Mouse (Mus musculus) forebrain, embryonic 10.5 days (tissue): Measurements from ENCODE around the gene Rgs6. TPM values are rescaled to one million over a fixed set of nuclear protein-coding genes. Genes with fewer than 3 reads are reported as not detected.

Experiments used
- DNase-seq: peaks from one replicate; pipeline ENCODE4 v3.0.0-alpha.2; 2017; ENCODE audit warnings: low spot score; ENCODE audit errors: extremely low spot score
- H3K27ac ChIP-seq: fragments of 300-500 bp; sonication (generic); 2 replicates; pipeline ENCODE4 v1.5.1; 2016; ENCODE audit warnings: mild to moderate bottlenecking
- H3K27me3 ChIP-seq: fragments of 300-500 bp; sonication (generic); 2 replicates; pipeline ENCODE4 v1.6.1; 2016; ENCODE audit warnings: mild to moderate bottlenecking; ENCODE audit not compliant: poor library complexity, severe bottlenecking
- H3K36me3 ChIP-seq: fragments of 300-500 bp; sonication (generic); replicated peaks from 2 replicates; pipeline ENCODE4 v1.6.1; 2016; ENCODE audit warnings: mild to moderate bottlenecking, moderate library complexity
- H3K4me1 ChIP-seq: fragments of 300-500 bp; sonication (generic); 2 replicates; pipeline ENCODE4 v1.6.1; 2016
- H3K4me3 ChIP-seq: fragments of 300-500 bp; sonication (generic); 2 replicates; pipeline ENCODE4 v1.5.1; 2016; ENCODE audit warnings: mild to moderate bottlenecking, moderate library complexity
- H3K9me3 ChIP-seq: fragments of 300-500 bp; sonication (generic); 2 replicates; pipeline ENCODE4 v1.6.1; 2016; ENCODE audit warnings: mild to moderate bottlenecking, moderate library complexity
- WGBS: fragments of 180-500 bp; shearing (Covaris S2); methylation state at CpG from one replicate; pipeline ENCODE4 v1.1.7; 2016; 5-methylcytosine and 5-hydroxymethylcytosine counted together
- polyA plus RNA-seq: library from polyadenylated mRNA; unstranded; fragments of >200 nt; fragmentation: Nextera tagmentation; extraction: Ambion mirVana; gene quantifications from 2 replicates; pipeline ENCODE4 v1.2.1, GENCODE M21; 2016

Gene Rgs6
- polyA plus RNA-seq, 1 experiment from 2014 or later = 0.60 TPM

DNA sequence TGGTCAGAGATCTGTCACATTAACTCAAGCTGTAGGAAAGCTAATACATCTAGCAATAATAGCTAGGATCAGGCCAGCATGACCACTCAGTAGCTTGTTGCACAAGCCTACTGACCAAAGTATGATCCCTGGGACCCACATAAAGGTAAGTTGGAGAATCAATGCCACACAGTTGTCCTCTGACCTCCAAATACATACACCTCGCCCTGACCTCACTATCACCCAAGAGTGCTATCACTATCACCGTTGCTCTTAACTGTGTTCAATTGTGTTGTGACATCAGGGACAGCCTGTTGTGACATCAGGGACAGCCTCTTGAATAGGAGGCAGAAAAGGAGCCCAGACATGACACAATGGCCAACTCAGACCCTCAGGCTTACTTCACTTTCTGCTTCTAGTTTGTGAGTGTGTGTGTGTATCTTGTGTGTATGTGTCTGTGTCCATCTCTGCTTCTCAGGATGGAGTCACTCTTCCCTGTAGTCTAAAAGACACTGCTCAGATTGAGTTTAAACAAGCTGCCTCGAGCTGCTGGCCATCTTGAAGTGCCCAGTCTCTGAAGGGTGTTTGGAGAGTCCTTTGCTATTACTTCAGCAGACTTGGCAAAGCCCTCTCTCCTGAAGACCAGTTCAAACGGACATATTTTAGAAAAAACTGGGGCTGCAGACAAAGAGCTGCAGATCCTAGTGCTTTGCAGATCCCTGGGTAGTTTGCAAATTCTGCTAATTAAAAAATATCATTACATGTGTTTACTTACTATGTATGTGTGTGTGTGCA is 426.0 kb downstream of the Rgs6 start:
- no peaks in the 10 kb centered on the region for H3K27me3 ChIP-seq
- no peaks in the 10 kb centered on the region for H3K36me3 ChIP-seq
- H3K9me3 ChIP-seq = no peaks in the 10 kb centered on the region
- no peak overlapping the region for H3K4me3 ChIP-seq
- H3K27ac ChIP-seq = no peak overlapping the region
- H3K4me1 ChIP-seq = no peaks in the 10 kb centered on the region
- DNase-seq = no peak
- WGBS = 75% methylated on average over 4 of the region's 4 CpGs

DNA sequence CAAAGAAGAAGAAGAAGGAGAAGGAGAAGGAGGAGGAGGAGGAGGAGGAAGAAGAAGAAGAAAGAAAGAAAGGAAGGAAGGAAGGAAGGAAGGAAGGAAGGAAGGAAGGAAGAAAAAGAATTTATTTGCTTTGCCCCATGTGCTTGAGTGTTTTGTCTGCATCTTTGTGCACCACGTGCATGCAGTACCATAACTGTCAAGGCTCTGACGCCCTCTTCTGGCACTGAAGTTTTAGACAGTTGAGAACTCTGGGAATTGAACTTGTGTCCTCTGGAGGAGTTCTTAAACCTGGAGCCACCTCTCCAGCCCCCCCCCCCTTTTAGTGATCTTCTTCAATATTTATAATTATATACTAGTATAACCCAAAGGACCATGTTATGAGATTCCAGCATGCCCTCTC is 426.8 kb downstream of the Rgs6 start:
- Histone ChIP-seq H3K4me1 (no peaks in the 10 kb centered on the region), H3K9me3 (no peaks in the 10 kb centered on the region), H3K4me3 (no peak overlapping the region), H3K36me3 (no peaks in the 10 kb centered on the region), H3K27ac (no peak overlapping the region), H3K27me3 (no peaks in the 10 kb centered on the region)
- DNase-seq = no peak
- 38% methylated on average over 2 of the region's 2 CpGs for WGBS

DNA sequence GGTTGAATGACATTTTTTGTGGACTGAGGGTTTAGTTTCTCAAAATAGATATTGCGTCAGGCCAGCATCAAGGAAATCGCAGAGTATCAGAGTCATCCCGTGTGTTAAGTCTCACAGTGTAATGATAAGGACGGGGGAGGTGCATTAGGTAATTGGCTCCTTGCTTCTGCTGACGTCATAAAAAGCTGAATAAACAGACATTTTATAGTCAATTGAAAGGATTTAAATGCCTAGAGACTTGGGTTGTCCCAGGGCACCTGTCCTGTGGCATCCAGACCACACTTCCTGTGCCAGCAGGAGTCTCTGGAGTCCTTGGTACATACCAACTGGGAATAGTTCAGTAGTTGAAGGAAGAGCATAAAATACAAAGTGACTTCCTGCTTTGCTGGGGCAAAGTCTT is 427.3 kb downstream of the Rgs6 start:
- no peaks in the 10 kb centered on the region for H3K36me3 ChIP-seq
- no peak overlapping the region for H3K4me3 ChIP-seq
- H3K27me3 ChIP-seq = no peaks in the 10 kb centered on the region
- H3K9me3 ChIP-seq = no peaks in the 10 kb centered on the region
- WGBS = 81% methylated on average over 5 of the region's 5 CpGs
- no peaks in the 10 kb centered on the region for H3K4me1 ChIP-seq
- no peak overlapping the region for H3K27ac ChIP-seq
- no peak for DNase-seq

DNA sequence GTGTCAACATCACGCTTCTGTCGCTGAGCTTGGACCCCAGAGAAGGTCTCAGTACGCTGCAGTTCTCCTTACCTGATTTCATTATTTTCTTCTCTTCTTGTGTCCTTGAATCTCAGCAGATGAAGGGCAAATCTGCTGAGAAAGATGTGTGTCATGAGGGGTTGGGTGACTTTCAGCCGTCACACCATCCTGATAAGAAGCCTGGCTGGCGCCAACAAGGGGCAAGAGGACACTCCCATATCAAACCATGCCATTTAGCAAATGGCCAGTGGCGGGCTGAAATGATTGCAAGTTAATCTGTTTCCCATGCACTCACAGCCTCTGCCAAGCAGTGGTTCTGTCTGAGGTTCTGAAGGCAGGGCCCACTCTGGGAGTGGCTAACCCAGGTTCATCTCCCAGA is 428.4 kb downstream of the Rgs6 start:
- H3K27me3 ChIP-seq = no peaks in the 10 kb centered on the region
- no peaks in the 10 kb centered on the region for H3K9me3 ChIP-seq
- H3K4me3 ChIP-seq = no peak overlapping the region
- no peak overlapping the region for H3K27ac ChIP-seq
- no peak for DNase-seq
- WGBS = 84% methylated on average over 6 of the region's 6 CpGs
- no peaks in the 10 kb centered on the region for H3K36me3 ChIP-seq
- no peaks in the 10 kb centered on the region for H3K4me1 ChIP-seq

DNA sequence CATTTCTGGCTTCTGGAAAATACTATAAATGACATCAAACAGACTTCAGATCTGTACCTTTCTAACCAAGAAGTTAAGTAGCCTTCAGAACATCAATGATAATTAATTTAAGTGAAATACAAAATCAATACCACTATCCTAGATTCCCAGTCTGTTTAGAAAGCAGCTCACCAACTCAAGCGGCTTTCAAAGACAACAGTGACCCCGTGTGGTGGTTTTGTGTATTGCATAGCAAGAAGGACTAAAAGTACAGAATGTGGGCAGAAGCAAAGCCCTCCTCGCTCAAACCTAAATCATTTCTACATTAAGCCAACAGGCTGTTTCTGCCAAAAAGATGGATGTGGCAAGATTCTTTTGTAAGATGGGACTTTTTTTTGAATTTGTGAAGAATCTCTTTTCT is 429.9 kb downstream of the Rgs6 start:
- no peaks in the 10 kb centered on the region for H3K36me3 ChIP-seq
- no peaks in the 10 kb centered on the region for H3K4me1 ChIP-seq
- DNase-seq = peak; percentile 79
- H3K9me3 ChIP-seq = no peaks in the 10 kb centered on the region
- H3K27me3 ChIP-seq = no peaks in the 10 kb centered on the region
- no peak overlapping the region for H3K4me3 ChIP-seq
- H3K27ac ChIP-seq = no peak overlapping the region
- 13% methylated on average over 3 of the region's 3 CpGs for WGBS

DNA sequence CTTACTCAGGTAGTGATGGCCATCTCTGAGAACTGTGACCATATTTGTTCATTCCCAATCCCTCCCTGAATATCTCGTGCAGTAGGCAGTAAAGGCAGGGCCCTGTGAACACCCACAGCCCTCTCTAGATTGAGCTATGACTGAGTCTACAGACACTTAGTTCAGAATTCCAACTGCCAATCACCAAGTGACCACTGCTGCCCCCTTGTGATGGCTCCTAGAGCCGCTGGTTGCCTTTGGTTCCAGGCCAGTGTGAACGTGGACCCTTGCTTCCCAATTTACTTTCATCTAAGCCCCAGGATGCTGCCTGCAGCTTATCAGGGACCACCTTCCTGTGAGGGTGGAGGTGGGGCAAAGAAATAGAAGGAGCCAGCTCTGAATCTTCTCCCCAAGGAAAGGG is 438.9 kb downstream of the Rgs6 start:
- Histone ChIP-seq H3K36me3 (no peaks in the 10 kb centered on the region), H3K9me3 (no peaks in the 10 kb centered on the region), H3K4me3 (no peak overlapping the region), H3K27ac (no peak overlapping the region), H3K27me3 (no peaks in the 10 kb centered on the region), H3K4me1 (peaks cover 8% of the 10 kb centered on the region)
- WGBS = 35% methylated on average over 3 of the region's 3 CpGs
- DNase-seq = no peak

DNA sequence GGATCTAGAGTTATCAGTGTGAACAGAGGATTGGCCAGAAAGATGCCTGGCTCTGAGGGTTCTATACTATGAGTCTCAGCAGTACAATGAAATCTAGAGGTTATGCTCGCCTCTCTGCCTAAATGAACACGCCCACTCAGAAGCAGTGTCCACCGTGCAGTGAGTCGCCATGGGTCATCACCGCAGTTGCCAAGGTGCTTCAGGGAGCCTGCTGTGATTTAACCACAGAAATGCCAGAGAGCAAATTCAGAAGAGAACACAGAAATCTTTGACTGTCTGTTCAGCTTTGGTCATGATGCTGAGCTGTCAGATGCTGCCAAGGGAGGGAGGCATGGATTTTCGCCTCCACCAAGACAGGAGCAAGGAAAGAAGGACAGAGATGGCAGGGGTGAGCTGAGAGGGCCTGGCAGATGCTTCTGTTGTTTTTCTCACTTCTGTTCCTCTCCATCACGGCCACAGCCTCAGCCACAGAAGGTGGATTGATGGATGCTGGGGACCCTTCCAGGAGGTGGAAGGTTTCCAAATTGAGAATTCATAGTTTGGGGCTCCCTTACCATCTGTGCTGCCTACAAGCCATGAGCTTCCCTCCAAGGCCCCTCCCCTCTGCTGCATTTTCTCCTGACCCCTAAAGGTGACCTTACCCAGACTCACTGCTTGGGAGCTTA is 445.2 kb downstream of the Rgs6 start:
- Histone ChIP-seq H3K36me3 (no peaks in the 10 kb centered on the region), H3K4me3 (no peak overlapping the region), H3K9me3 (no peaks in the 10 kb centered on the region), H3K4me1 (peaks cover 6% of the 10 kb centered on the region), H3K27me3 (no peaks in the 10 kb centered on the region), H3K27ac (no peak overlapping the region)
- no peak for DNase-seq
- 81% methylated on average over 7 of the region's 7 CpGs for whole genome bisulfite sequencing

DNA sequence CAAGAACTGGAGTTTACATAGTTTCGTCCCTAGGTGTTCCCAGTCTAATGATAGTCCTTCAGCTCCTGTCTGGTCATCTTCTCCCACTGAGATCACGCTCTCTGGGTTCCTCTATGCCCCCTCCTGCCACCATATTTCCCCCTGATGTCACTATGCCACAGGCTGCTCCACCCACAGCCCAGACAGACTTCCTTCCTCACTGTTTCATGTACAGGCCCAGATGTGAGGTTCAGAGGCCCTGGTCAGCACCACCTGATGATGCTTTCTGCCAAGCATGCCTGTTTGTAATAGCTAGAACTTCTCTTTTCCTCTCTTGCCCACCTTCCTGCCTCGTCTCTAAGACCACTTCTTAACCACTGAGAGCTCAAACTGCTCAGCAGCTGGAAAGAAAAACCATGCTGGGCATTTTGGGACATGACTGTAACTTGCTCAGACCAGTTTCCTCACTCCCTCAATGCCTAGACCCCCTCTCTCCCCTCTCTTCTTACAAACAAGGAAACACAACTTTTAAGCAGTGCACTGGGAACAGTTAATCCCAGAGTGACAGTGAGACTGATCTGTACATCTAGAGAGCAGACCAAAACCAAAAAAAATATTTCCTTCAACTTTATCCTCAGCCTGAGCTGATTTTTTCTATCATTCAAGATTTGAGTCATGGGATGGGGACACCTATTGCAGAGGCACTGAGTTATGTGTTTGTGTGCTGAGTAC is 446.9 kb downstream of the Rgs6 start:
- Histone ChIP-seq H3K36me3 (no peaks in the 10 kb centered on the region), H3K27me3 (no peaks in the 10 kb centered on the region), H3K4me1 (peaks cover 11% of the 10 kb centered on the region), H3K4me3 (no peak overlapping the region), H3K27ac (no peak overlapping the region), H3K9me3 (no peaks in the 10 kb centered on the region)
- WGBS = 79% methylated on average over 3 of the region's 3 CpGs
- DNase-seq = no peak

DNA sequence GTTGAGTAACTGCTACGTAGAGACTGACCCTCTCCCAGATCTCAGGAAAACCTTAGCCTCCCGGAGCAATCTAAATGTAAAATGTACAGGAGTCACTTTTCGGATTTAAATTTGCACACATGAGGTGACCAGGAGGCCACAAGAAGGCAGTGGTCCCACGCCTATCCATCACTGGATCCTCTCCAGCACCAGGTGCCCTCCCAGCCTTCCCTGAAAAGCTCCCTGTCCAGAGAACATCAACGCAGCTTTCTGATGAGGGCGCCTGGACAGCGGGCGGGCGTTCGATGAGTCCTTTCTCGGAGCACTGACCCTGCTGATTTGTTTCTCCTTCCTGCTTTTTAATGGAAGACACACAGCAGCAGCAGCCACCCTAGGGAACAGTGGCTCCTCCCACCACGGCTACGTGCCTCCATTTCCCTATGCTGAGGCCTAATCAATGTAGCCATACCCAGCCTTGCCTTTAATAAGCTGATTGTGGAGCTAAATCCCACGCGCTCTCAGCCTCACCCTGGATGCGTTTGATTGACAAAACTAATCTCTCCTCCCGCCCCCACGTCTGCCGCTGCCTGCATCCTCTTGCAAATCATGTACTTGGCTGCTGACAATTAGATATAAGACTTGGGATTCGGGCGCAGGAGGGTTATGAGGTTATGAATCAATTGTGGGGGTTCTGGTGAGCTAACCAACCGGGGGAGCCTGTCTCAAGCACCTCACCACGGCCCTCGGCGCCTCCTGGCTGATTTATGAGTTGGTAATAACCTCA is 449.9 kb downstream of the Rgs6 start:
- no peaks in the 10 kb centered on the region for H3K9me3 ChIP-seq
- no peak for DNase-seq
- H3K36me3 ChIP-seq = no peaks in the 10 kb centered on the region
- no peak overlapping the region for H3K27ac ChIP-seq
- 83% methylated on average over 25 of the region's 25 CpGs for WGBS
- peaks cover 11% of the 10 kb centered on the region for H3K4me1 ChIP-seq
- H3K27me3 ChIP-seq = peaks cover 6% of the 10 kb centered on the region; the same call in 1 of the 2 replicates
- H3K4me3 ChIP-seq = no peak overlapping the region

DNA sequence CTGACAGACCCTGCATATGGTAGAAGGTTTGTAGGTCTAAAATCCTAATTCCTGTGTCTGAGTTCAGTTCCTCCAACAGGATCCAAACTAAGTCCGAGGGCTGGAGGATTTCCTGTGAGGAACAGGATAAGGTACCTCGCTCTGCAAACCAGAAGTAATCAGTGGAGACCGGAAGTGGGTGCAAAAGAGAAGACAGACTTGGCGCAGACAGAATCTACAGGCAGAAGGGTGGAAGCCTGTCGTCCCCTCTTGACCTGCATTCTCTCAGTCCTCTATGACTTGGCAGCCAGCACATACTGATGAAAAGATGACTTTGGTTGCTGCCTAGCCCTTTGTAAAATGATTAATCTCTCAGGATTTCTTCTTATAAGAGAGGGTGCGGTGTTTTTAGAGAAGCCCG is 450.7 kb downstream of the Rgs6 start:
- no peaks in the 10 kb centered on the region for H3K9me3 ChIP-seq
- H3K27me3 ChIP-seq = peaks cover 14% of the 10 kb centered on the region
- no peaks in the 10 kb centered on the region for H3K36me3 ChIP-seq
- peaks cover 17% of the 10 kb centered on the region for H3K4me1 ChIP-seq
- no peak overlapping the region for H3K27ac ChIP-seq
- no peak overlapping the region for H3K4me3 ChIP-seq
- DNase-seq = no peak
- WGBS = 80% methylated on average over 7 of the region's 7 CpGs

DNA sequence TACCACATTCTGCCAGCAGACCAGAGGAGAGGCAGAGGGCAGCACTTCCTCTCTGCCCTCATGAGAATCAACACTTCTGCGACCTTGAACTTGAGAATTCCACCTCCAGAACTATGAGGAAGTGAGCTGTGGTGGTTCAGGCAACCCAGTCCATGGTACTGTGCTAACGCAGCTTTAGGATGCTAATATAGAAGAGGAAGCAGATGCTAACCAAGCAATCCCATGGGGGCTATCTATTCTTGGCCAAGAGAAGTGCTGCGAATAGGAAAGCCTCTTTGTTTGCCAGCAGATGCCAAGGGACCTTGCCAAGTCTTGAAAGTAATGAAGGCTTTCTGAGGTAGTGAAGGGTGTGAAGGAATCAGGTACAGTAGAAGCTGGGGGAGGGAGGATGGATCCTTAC is 451.8 kb downstream of the Rgs6 start:
- Histone ChIP-seq H3K9me3 (no peaks in the 10 kb centered on the region), H3K27ac (no peak overlapping the region), H3K36me3 (no peaks in the 10 kb centered on the region), H3K4me1 (peaks cover 28% of the 10 kb centered on the region), H3K4me3 (no peak overlapping the region), H3K27me3 (peaks cover 16% of the 10 kb centered on the region)
- DNase-seq = no peak
- 89% methylated on average over 3 of the region's 3 CpGs for WGBS

DNA sequence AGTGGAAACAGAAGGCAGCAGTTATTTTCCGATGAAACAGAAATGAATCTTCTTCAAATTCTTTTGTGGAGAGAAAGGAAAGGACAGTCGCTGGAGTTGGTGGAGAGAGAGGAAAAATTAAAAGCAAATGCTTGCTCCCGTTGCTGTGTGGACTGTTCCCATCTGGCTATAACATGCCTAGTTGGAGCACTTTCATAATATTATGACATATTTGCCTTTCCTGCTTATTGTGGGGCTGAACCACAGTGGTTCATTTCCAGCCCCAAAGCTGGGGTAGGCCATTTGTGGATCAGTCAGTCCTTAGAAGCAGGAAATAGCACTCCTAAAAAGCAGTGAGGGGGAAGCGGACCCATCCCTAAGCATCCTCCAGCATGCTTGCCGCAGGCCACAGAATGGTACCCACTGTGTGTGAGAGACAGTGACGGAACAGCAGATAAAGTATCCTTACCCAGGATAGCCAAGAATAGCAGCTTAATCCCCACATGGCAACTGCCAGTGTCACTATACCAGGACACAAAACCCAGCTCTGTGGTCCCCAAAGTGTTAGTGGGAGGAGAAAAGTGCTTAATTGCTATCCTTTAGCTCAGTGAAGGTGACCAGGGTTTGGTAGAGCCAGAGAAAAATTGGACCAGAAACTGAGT is 456.0 kb downstream of the Rgs6 start:
- H3K9me3 ChIP-seq = no peaks in the 10 kb centered on the region
- peaks cover 28% of the 10 kb centered on the region for H3K27me3 ChIP-seq
- peak overlapping the region; percentile 65 for H3K27ac ChIP-seq
- no peak for DNase-seq
- peaks cover 37% of the 10 kb centered on the region for H3K4me1 ChIP-seq
- peak overlapping the region; percentile 14; the same call in 1 of the 2 replicates for H3K4me3 ChIP-seq
- H3K36me3 ChIP-seq = no peaks in the 10 kb centered on the region
- WGBS = 56% methylated on average over 6 of the region's 6 CpGs
